Mouse (Mus musculus): Measurements from ENCODE around the gene Ugt1a10.
"Not testable (repeated sequence)": the region's sequence is repeated elsewhere in the genome, so short reads cannot be mapped to it uniquely, and the experiment has no call there.

The Ugt1a10 gene

GRCm38 (mm10) chr1:88140492-88140891 is 85.3 kb downstream of the Ugt1a10 start:
- DNase-seq (ENCODE audit: low read depth, low spot score) = not testable (repeated sequence)

- peak; percentile 19 for DNase-seq (ENCODE audit: low read depth, low spot score)
These were observed 88.9 kb downstream of the Ugt1a10 start for GRCm38 (mm10) chr1:88143966-88144675.

- DNase-seq (ENCODE audit: low read depth, low spot score) = peak; percentile 53
These were observed 90.1 kb downstream of the Ugt1a10 start for GRCm38 (mm10) chr1:88145278-88145677.

- peak; percentile 43 for DNase-seq (ENCODE audit: low read depth, low spot score)
These were observed 94.9 kb downstream of the Ugt1a10 start for GRCm38 (mm10) chr1:88150133-88150532.

- no peak for DNase-seq (ENCODE audit: low read depth, low spot score)
These were observed 103.2 kb downstream of the Ugt1a10 start for GRCm38 (mm10) chr1:88158430-88158829.

GRCm38 (mm10) chr1:88165711-88166110 is 110.5 kb downstream of the Ugt1a10 start, which contains the start of gene Ugt1a5:
Ugt1a5 (plus strand) TSS chr1:88166012.
- DNase-seq (ENCODE audit: low read depth, low spot score) = no peak

- not testable (repeated sequence) for DNase-seq (ENCODE audit: low read depth, low spot score)
These were observed 117.0 kb downstream of the Ugt1a10 start for GRCm38 (mm10) chr1:88172190-88172589.

GRCm38 (mm10) chr1:88179657-88180056 is 124.5 kb downstream of the Ugt1a10 start:
- no peak for DNase-seq (ENCODE audit: low read depth, low spot score)

GRCm38 (mm10) chr1:88186325-88186935 is 131.2 kb downstream of the Ugt1a10 start:
- DNase-seq (ENCODE audit: low read depth, low spot score) = no peak

- DNase-seq (ENCODE audit: low read depth, low spot score) = no peak
These were observed 136.9 kb downstream of the Ugt1a10 start for GRCm38 (mm10) chr1:88192136-88192535.

GRCm38 (mm10) chr1:88195687-88196086 is 140.5 kb downstream of the Ugt1a10 start:
- no peak for DNase-seq (ENCODE audit: low read depth, low spot score)

GRCm38 (mm10) chr1:88197443-88197842 is 142.3 kb downstream of the Ugt1a10 start:
- no peak for DNase-seq (ENCODE audit: low read depth, low spot score)

- DNase-seq (ENCODE audit: low read depth, low spot score) = no peak
These were observed 144.8 kb downstream of the Ugt1a10 start for GRCm38 (mm10) chr1:88199996-88200395.

- DNase-seq (ENCODE audit: low read depth, low spot score) = no peak
These were observed 145.3 kb downstream of the Ugt1a10 start, which contains the start of gene Ugt1a2 for GRCm38 (mm10) chr1:88200456-88200855. Ugt1a2 (plus strand) TSS chr1:88200601.

GRCm38 (mm10) chr1:88205294-88205922 is 150.2 kb downstream of the Ugt1a10 start, which contains the start of gene Dnajb3:
Dnajb3 (minus strand) TSS chr1:88205782.
- peak; percentile 82 for DNase-seq (ENCODE audit: low read depth, low spot score)

- no peak for DNase-seq (ENCODE audit: low read depth, low spot score)
These were observed 151.8 kb downstream of the Ugt1a10 start for GRCm38 (mm10) chr1:88206843-88207479.

GRCm38 (mm10) chr1:88211812-88212211 is 156.6 kb downstream of the Ugt1a10 start, which contains the start of gene Ugt1a1:
Ugt1a1 (plus strand) TSS chr1:88211959.
- no peak for DNase-seq (ENCODE audit: low read depth, low spot score)

GRCm38 (mm10) chr1:88212341-88213045 is 157.3 kb downstream of the Ugt1a10 start:
- no peak for DNase-seq (ENCODE audit: low read depth, low spot score)

- no peak for DNase-seq (ENCODE audit: low read depth, low spot score)
These were observed 157.9 kb downstream of the Ugt1a10 start for GRCm38 (mm10) chr1:88213061-88213460.

- no peak for DNase-seq (ENCODE audit: low read depth, low spot score)
These were observed 158.7 kb downstream of the Ugt1a10 start for GRCm38 (mm10) chr1:88213766-88214461.
